Mouse (Mus musculus) liver, adult 2 months (tissue): Measurements from ENCODE around the gene Hoxa7. TPM values are rescaled to one million over a fixed set of nuclear protein-coding genes. Genes with fewer than 3 reads are reported as not detected.

Experiments
- DNase-seq: peaks from one replicate; pipeline ENCODE4 v3.0.0-alpha.2; 2011; ENCODE audit warnings: low read depth, low spot score; ENCODE audit errors: extremely low read depth
- H3K27ac ChIP-seq: fragments of 200-500 bp; replicated peaks from 2 replicates; pipeline ENCODE4 v1.5.1; 2012; ENCODE audit warnings: low read depth, mild to moderate bottlenecking, control low read depth, inconsistent platforms, low read length; ENCODE audit not compliant: insufficient read depth
- H3K27me3 ChIP-seq: fragments of 200-500 bp; 2 replicates; pipeline ENCODE4 v1.6.1; 2012; ENCODE audit warnings: mild to moderate bottlenecking, moderate library complexity, low read length, inconsistent platforms; ENCODE audit not compliant: control insufficient read depth, insufficient read depth
- H3K36me3 ChIP-seq: fragments of 200-500 bp; 2 replicates; pipeline ENCODE4 v1.6.1; 2012; ENCODE audit warnings: low read length, inconsistent platforms; ENCODE audit not compliant: control insufficient read depth, insufficient read depth
- H3K4me1 ChIP-seq: fragments of 200-500 bp; 2 replicates; pipeline ENCODE4 v1.6.1; 2011; ENCODE audit warnings: low read length; ENCODE audit not compliant: control insufficient read depth, insufficient read depth
- H3K4me3 ChIP-seq: fragments of 200-500 bp; 2 replicates; pipeline ENCODE4 v1.5.1; 2011; ENCODE audit warnings: low read depth, mild to moderate bottlenecking, control low read depth, low read length, moderate library complexity; ENCODE audit not compliant: insufficient read depth
- H3K79me2 ChIP-seq: fragments of 200-500 bp; 2 replicates; pipeline ENCODE4 v1.6.1; 2012; ENCODE audit warnings: inconsistent platforms, mild to moderate bottlenecking, low read length, moderate library complexity; ENCODE audit not compliant: control insufficient read depth, insufficient read depth
- H3K9ac ChIP-seq: fragments of 200-500 bp; 2 replicates; pipeline ENCODE4 v1.6.1; 2012; ENCODE audit warnings: low read depth, mild to moderate bottlenecking, control low read depth, inconsistent platforms, low read length
- CTCF ChIP-seq: fragments of 200-500 bp; IDR thresholded peaks from 2 replicates; pipeline ENCODE4 v1.5.1; 2011; ENCODE audit warnings: low read depth, low read length, control low read depth
- POLR2A ChIP-seq: fragments of 200-500 bp; IDR thresholded peaks from 2 replicates; pipeline ENCODE4 v1.6.1; 2011; ENCODE audit warnings: low read length, control low read depth; ENCODE audit not compliant: insufficient read depth; ENCODE audit errors: extremely low read depth
- WGBS: fragments of 180-500 bp; shearing (Covaris S2); methylation state at CpG from one replicate; pipeline ENCODE4 v1.1.7; 2018; 5-methylcytosine and 5-hydroxymethylcytosine counted together
- polyA plus RNA-seq: library from polyadenylated mRNA; depleted of rRNA; stranded (reverse); fragments of >200 nt; gene quantifications from 2 replicates; pipeline ENCODE4 v1.2.3, GENCODE M21; 2012
- total RNA-seq: library from RNA; depleted of rRNA; stranded (reverse); fragments of >200 nt; gene quantifications from 2 replicates; pipeline ENCODE4 v1.2.3, GENCODE M21; 2014

The Hoxa7 gene
- total and polyA plus RNA-seq, 2 experiments, result 0.04 TPM; not detected in 1

- no peak overlapping the region for H3K27ac ChIP-seq
- no peaks in the 10 kb centered on the region for H3K4me1 ChIP-seq
- H3K4me3 ChIP-seq, result no peak overlapping the region
- no peaks in the 10 kb centered on the region for H3K36me3 ChIP-seq
- H3K27me3 ChIP-seq, result peaks cover 48% of the 10 kb centered on the region
- DNase-seq, result no peak
- 6% methylated on average over 38 of the region's 38 CpGs for WGBS
- no peak overlapping the region for H3K9ac ChIP-seq
- TF ChIP-seq CTCF, result no peak
- no peak for TF ChIP-seq POLR2A
- H3K79me2 ChIP-seq, result no peaks in the 10 kb centered on the region
These were observed 7.1 kb upstream of the Hoxa7 start for GRCm38 (mm10) chr6:52228475-52229465.

- Histone ChIP-seq H3K9ac (no peak overlapping the region), H3K4me3 (no peak overlapping the region), H3K27ac (no peak overlapping the region), H3K27me3 (peaks cover 43% of the 10 kb centered on the region), H3K4me1 (no peaks in the 10 kb centered on the region), H3K36me3 (no peaks in the 10 kb centered on the region), H3K79me2 (no peaks in the 10 kb centered on the region)
- no peak for TF ChIP-seq POLR2A
- TF ChIP-seq CTCF, result no peak
- 10% methylated on average over 11 of the region's 11 CpGs for WGBS
- no peak for DNase-seq
These were observed 6.0 kb upstream of the Hoxa7 start for GRCm38 (mm10) chr6:52227470-52228222.

- Histone ChIP-seq H3K36me3 (no peaks in the 10 kb centered on the region), H3K9ac (no peak overlapping the region), H3K27ac (no peak overlapping the region), H3K27me3 (peaks cover 40% of the 10 kb centered on the region), H3K4me3 (no peak overlapping the region), H3K79me2 (no peaks in the 10 kb centered on the region), H3K4me1 (no peaks in the 10 kb centered on the region)
- DNase-seq, result no peak
- WGBS, result 9% methylated on average over 26 of the region's 26 CpGs
- TF ChIP-seq CTCF (no peak), POLR2A (no peak)
These were observed 5.1 kb upstream of the Hoxa7 start for GRCm38 (mm10) chr6:52226569-52227257.

GRCm38 (mm10) chr6:52225612-52226568 lies 4.2 kb upstream of the Hoxa7 start:
- Histone ChIP-seq H3K27ac (no peak overlapping the region), H3K27me3 (peaks cover 41% of the 10 kb centered on the region), H3K4me3 (no peak overlapping the region), H3K36me3 (no peaks in the 10 kb centered on the region), H3K4me1 (peaks cover 3% of the 10 kb centered on the region; the same call in 1 of the 2 replicates), H3K9ac (no peak overlapping the region), H3K79me2 (no peaks in the 10 kb centered on the region)
- WGBS, result 8% methylated on average over 69 of the region's 69 CpGs
- TF ChIP-seq CTCF (no peak), POLR2A (no peak)
- DNase-seq, result no peak
